Mouse (Mus musculus) left cerebral cortex, postnatal 14 days (tissue): ENCODE measurements at regions not wholly inside any gene's neighbourhood (a gene's known extent, or its start where the extent isn't known, plus 50 kb on each side); places are given as distances from the start of the nearest gene placed in this dataset.

Experiments
- DNase-seq, 2 experiments: peaks; one replicate each; pipeline ENCODE4 v3.0.0; 2021 to 2022; ENCODE audit warnings: low spot score in 2 of 2, mixed read lengths in 1 of 2
- intact Hi-C: fragments of 180-260 bp; cut with DNase I; formaldehyde crosslinking; loops from one replicate; pipeline ENCODE4 v1.15.1; 2025

- DNase-seq, result no peak
- intact Hi-C loops, result no loop called here
Observed at GRCm38 (mm10) chr19:28137581-28137980, 126.6 kb upstream of the Rfx3 start.

- intact Hi-C loops, result no loop called here
- no peak for DNase-seq
Observed at GRCm38 (mm10) chr19:28134806-28135205, 123.8 kb upstream of the Rfx3 start.

GRCm38 (mm10) chr19:28111263-28112180 lies 100.6 kb upstream of the Rfx3 start:
- intact Hi-C loops, result no loop called here
- DNase-seq, result no peak

DNA sequence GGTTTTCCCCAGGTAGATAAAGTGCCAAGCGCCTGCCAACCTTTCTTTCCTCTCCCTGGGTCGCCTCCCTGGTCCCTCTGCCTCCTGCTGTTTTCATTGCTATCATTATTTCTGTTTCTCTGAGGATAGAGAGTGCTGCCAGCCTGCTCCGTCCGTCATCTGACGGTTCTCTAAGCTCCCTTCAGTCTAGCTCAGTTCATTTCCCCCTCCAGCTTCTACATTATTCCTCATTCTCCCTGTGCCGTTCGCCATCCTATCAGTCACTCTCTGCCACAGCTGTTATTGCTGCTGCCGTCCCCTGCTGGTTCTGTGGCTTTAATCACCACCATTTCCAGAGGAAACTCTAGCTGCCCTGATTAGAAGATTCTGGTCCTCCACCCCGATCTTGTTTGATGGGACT lies 84.7 kb upstream of the Rfx3 start:
- DNase-seq, result no peak
- intact Hi-C loops, result no loop called here

GRCm38 (mm10) chr19:28092252-28092651 lies 81.3 kb upstream of the Rfx3 start:
- DNase-seq, result peak; percentile 47 to 64
- intact Hi-C loops, result no loop called here

- peak; percentile 31 to 47 for DNase-seq
- intact Hi-C loops, result loop anchor here (5.0 kb wide), 1 partner anchor 76 kb away; the partner anchor contains the start of gene Rfx3
Observed at GRCm38 (mm10) chr19:28087607-28088546, 76.9 kb upstream of the Rfx3 start.

DNA sequence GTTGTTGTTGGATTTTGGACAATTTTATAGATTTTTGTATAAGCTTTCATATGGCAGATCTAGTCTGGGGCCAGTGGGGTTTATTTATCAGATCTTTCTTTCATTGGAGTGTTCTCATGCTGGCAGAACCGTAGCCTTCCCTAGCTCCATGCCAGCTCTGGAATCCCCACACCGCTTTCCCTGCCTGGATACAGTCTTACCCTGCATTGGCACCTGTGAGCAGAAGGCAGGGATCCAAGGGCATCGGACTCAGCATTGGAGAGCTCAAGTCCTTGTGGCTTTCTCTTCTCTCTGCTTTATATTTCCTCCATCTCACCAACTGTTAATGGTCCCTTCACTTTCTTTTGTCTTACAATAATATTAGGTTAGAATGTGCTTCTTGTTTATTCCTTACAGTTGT lies 59.4 kb upstream of the Rfx3 start:
- no peak for DNase-seq
- intact Hi-C loops, result no loop called here
